Mouse (Mus musculus): ENCODE data around the gene Ucn. TPM values are rescaled to one million over a fixed set of nuclear protein-coding genes. Genes with fewer than 3 reads are reported as not detected.

The Ucn gene
- not detected for total RNA-seq (2023)

GRCm38 (mm10) chr5:31138241-31138967 is at the start of gene Ucn:
TSS of gene Ucn (minus strand) at chr5:31138829.

GRCm38 (mm10) chr5:31179766-31180630 is 41.4 kb upstream of the Ucn start, which contains the start of the genes Gm29609 and Gtf3c2:
TSS of gene Gm29609 (minus strand) at chr5:31179911.
TSS of gene Gtf3c2 (minus strand) at chr5:31180144.

GRCm38 (mm10) chr5:31154152-31154553 is 15.5 kb upstream of the Ucn start, which contains the start of gene Mpv17:
TSS of gene Mpv17 (minus strand) at chr5:31154251.

GRCm38 (mm10) chr5:31116354-31116753 is 22.3 kb downstream of the Ucn start, which contains the start of gene Trim54:
TSS of gene Trim54 (plus strand) at chr5:31116712.

GRCm38 (mm10) chr5:31108000-31108490 is 30.6 kb downstream of the Ucn start, which contains the start of gene Slc30a3:
TSS of gene Slc30a3 (minus strand) at chr5:31108237.

GRCm38 (mm10) chr5:31105814-31106335 is 32.8 kb downstream of the Ucn start, which contains the start of gene Dnajc5g:
TSS of gene Dnajc5g (plus strand) at chr5:31106285.

Other genes starting within 250 kb of the Ucn start
- 100 to 1,000 TPM; 132 to 140 TPM for gene Ost4, start 231.0 kb downstream of the Ucn start, total RNA-seq (2023)
- 10 to 100 TPM; 32.5 to 35.2 TPM for gene Emilin1, start 225.4 kb downstream of the Ucn start, total RNA-seq (2023)
- gene Khk, start 217.4 kb downstream of the Ucn start, total RNA-seq (2023): 10 to 100 TPM; 31.1 TPM
- gene Cgref1, start 193.2 kb downstream of the Ucn start, total RNA-seq (2023): 1 to 10 TPM; 1.6 to 1.7 TPM
- gene Preb, start 178.5 kb downstream of the Ucn start, total RNA-seq (2023): 100 to 1,000 TPM; 261 to 281 TPM
- gene Tcf23, start 170.2 kb downstream of the Ucn start, total RNA-seq (2023): not detected
- gene Atraid, start 90.5 kb downstream of the Ucn start, total RNA-seq (2023): 10 to 100 TPM; 23.2 to 25.3 TPM
- gene Slc5a6, start 89.9 kb downstream of the Ucn start, total RNA-seq (2023): 1 to 10 TPM; 1.9 to 3.9 TPM
- 10 to 100 TPM; 25.6 to 26.0 TPM for gene Cad, start 84.0 kb downstream of the Ucn start, total RNA-seq (2023)
- not detected for gene Dnajc5g, start 32.5 kb downstream of the Ucn start, total RNA-seq (2023)
- not detected for gene Slc30a3, start 30.6 kb downstream of the Ucn start, total RNA-seq (2023)
- not detected for gene Trim54, start 22.1 kb downstream of the Ucn start, total RNA-seq (2023)
- gene Mpv17, start 15.4 kb upstream of the Ucn start, total RNA-seq (2023): 10 to 100 TPM in 1 of 2 experiments, 1 to 10 TPM in 1; 9.4 to 14.1 TPM
- under 1 TPM; 0.83 to 0.97 TPM for gene Gm29609, start 41.1 kb upstream of the Ucn start, total RNA-seq (2023)
- gene Gtf3c2, start 41.3 kb upstream of the Ucn start, total RNA-seq (2023): 10 to 100 TPM; 71.9 to 76.2 TPM
- 10 to 100 TPM; 50.4 to 54.9 TPM for gene Snx17, start 54.4 kb upstream of the Ucn start, total RNA-seq (2023)
- gene Eif2b4, start 54.6 kb upstream of the Ucn start, total RNA-seq (2023): 10 to 100 TPM; 21.2 to 26.6 TPM
- 10 to 100 TPM; 21.4 to 21.5 TPM for gene Zfp513, start 63.5 kb upstream of the Ucn start, total RNA-seq (2023)
- 10 to 100 TPM; 76.0 to 81.9 TPM for gene Ppm1g, start 81.9 kb upstream of the Ucn start, total RNA-seq (2023)
- 100 to 1,000 TPM; 133 to 161 TPM for gene Nrbp1, start 102.0 kb upstream of the Ucn start, total RNA-seq (2023)
- 1 to 10 TPM in 1 of 2 experiments, under 1 TPM in 1; 0.92 to 1.9 TPM for gene Gm9970, start 102.4 kb upstream of the Ucn start, total RNA-seq (2023)
- 10 to 100 TPM in 1 of 2 experiments, 1 to 10 TPM in 1; 9.2 to 12.4 TPM for gene Krtcap3, start 112.9 kb upstream of the Ucn start, total RNA-seq (2023)
- gene Ift172, start 152.3 kb upstream of the Ucn start, total RNA-seq (2023): 10 to 100 TPM in 1 of 2 experiments, 1 to 10 TPM in 1; 6.3 to 13.2 TPM
- gene Fndc4, start 157.3 kb upstream of the Ucn start, total RNA-seq (2023): not detected
- gene Gckr, start 158.6 kb upstream of the Ucn start, total RNA-seq (2023): not detected